Mouse (Mus musculus) kidney, adult 10 weeks (tissue): ENCODE data around the gene Cpe. TPM values are rescaled to one million over a fixed set of nuclear protein-coding genes. Genes with fewer than 3 reads are reported as not detected.

Source experiments
- polyA plus RNA-seq: library from polyadenylated mRNA; stranded (reverse); fragments of 350-450 nt; fragmentation: Illumina TruSeq; extraction: RNeasy Lipid Tissue Mini Kit (QIAGEN cat#74804); gene quantifications from one replicate; pipeline ENCODE4 v1.2.3, GENCODE M21; 2014; ENCODE audit warnings: low read depth, low replicate concordance

Gene Cpe
- 89.4 TPM for polyA plus RNA-seq

DNA sequence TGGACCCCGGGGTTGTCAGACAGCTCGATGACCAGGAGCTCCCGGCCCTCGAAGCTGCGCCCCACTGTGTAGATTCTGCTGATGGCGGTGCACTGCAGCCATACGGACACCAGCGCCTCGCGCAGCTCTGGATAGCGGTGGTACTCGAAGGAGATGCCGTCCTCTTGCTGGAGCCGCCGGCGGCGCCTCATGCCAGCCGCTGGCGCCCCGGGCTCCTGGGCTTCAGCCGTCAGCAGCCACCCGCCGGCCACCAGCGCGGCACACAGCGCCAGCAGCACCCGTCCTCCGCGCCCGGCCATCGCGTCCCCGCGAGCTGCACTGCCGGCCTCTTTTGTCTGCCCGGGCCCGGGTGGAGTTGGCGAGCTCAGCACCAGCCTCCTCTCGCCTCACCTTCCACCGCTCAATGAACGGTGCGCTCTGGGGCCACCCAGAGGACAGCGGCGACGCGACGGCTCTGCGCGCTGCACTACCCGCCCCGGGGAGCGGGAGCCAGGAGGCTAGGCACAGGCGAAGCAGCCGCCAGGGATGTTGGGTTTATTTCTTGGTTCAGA, at the start of gene Cpe:
Gene Cpe, minus strand, starts transcription at position 404 of the 551 bp plus-strand sequence.

DNA sequence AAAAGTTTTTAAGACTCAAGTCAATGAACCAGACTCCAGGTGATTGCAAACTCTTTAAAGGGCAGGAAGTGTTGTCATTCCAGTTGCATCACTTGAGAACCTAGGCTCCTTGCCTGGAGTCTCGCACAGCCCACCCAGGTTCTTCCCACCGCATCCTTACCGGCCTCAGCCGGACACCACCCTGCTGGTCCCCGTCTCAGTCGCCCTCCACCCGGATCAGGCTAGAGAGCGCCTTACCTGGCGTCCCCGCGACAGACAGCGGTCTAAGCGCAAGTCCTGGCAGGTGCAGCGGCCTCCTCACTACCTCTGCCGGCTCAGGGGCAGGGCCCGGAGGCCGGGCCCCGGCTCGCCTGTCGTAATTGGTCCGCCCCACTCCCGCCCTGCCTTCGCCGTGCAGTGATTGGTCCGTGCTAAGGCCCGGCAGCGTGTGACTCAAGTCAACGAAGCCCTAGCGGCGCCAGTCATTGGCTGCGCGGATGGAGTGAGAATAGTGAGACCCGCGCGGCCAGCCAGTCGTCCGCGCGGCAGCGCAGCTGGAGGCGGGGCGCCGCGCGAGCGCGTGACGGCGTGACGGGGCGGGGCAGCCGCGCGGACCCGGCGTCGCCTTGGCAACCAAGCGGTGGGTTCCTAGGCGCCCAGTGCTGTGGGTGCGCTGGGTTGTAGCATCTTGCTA, 40.6 kb upstream of the Cpe start, which contains the start of gene Msmo1:
Gene Msmo1, minus strand, starts transcription at position 522 of the 673 bp plus-strand sequence.

Other genes starting within 250 kb of the Cpe start
- 76.7 TPM for gene Msmo1, start 40.7 kb upstream of the Cpe start, polyA plus RNA-seq
- gene Klhl2, start 157.0 kb upstream of the Cpe start, polyA plus RNA-seq, result 33.9 TPM